Mouse (Mus musculus) gastrocnemius, postnatal 4 days (tissue): ENCODE results near the gene Ccdc92b. TPM values are rescaled to one million over a fixed set of nuclear protein-coding genes. Genes with fewer than 3 reads are reported as not detected.

Experiments
- DNase-seq, 2 experiments: peaks; one replicate each; pipeline ENCODE4 v3.0.0; 2021 to 2022; ENCODE audit warnings: low spot score in 2 of 2, mixed read lengths in 2 of 2
- total RNA-seq, 2 experiments: library from RNA; stranded (reverse); gene quantifications; 2 replicates each; pipeline ENCODE4 v1.2.3; 2021

Ccdc92b gene
- total RNA-seq, 2 experiments from 2014 or later = 0.41 to 0.49 TPM

- DNase-seq = no peak
Measured at GRCm38 (mm10) chr11:74674713-74675112, 55.3 kb downstream of the Ccdc92b start.

DNA sequence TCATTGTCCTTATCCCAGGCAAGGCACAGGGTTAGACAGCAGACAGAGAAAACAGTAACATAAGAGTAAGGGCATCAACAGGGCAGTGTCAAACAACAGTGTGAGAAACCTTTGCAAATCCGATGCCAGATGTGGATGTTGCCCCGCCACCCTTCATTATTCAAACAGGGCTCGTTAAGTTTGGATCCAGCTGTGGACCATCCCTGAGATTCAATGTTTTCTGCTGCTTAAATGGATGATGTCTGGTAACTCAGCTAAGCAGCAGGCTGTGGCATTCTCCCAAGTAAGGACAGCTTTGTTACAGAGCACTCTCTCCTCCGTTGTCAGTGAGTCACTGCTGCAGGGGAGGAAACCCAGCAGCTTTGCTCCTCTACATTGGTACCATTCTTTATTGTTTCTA lies 55.8 kb downstream of the Ccdc92b start:
- no peak for DNase-seq

Other genes starting within 250 kb of the Ccdc92b start
- 10 to 100 TPM; 16.9 to 18.0 TPM for gene Rap1gap2, start 8.7 kb upstream of the Ccdc92b start, total RNA-seq
- 100 to 1,000 TPM in 1 of 2 experiments, 10 to 100 TPM in 1; 95.9 to 101 TPM for gene Cluh, start 29.9 kb downstream of the Ccdc92b start, total RNA-seq
- gene Pafah1b1, start 105.1 kb downstream of the Ccdc92b start, total RNA-seq = 100 to 1,000 TPM; 128 to 136 TPM
- gene Mettl16, start 151.2 kb downstream of the Ccdc92b start, total RNA-seq = 10 to 100 TPM; 10.5 to 14.6 TPM
- gene Mnt, start 211.3 kb downstream of the Ccdc92b start, total RNA-seq = 10 to 100 TPM; 12.3 to 13.0 TPM